Mouse (Mus musculus) forebrain, embryonic 14.5 days (tissue): Measurements from ENCODE around the gene Dntt. TPM values are rescaled to one million over a fixed set of nuclear protein-coding genes. Genes with fewer than 3 reads are reported as not detected.

Experiments used
- ATAC-seq: fragments of 200-750 bp; cut with Nextera tagmentation; 2 replicates; pipeline ENCODE4 v1.8.0; 2017; ENCODE audit warnings: mild to moderate bottlenecking, moderate library complexity
- DNase-seq: peaks from one replicate; pipeline ENCODE4 v3.0.0-alpha.2; 2015; ENCODE audit warnings: low spot score
- H3K27ac ChIP-seq: fragments of 300-500 bp; sonication (generic); 2 replicates; pipeline ENCODE4 v1.5.1; 2014; ENCODE audit warnings: low read depth, mild to moderate bottlenecking, control low read depth, low read length, moderate library complexity
- H3K27me3 ChIP-seq: fragments of 300-500 bp; sonication (generic); replicated peaks from 2 replicates; pipeline ENCODE4 v1.6.1; 2014; ENCODE audit warnings: low read length, control low read depth, mixed read lengths; ENCODE audit not compliant: control insufficient read depth, insufficient read depth
- H3K36me3 ChIP-seq: fragments of 300-500 bp; sonication (generic); 2 replicates; pipeline ENCODE4 v1.6.1; 2014; ENCODE audit warnings: low read length, control low read depth; ENCODE audit not compliant: control insufficient read depth, insufficient read depth
- H3K4me1 ChIP-seq: fragments of 300-500 bp; sonication (generic); 2 replicates; pipeline ENCODE4 v1.6.1; 2014; ENCODE audit warnings: antibody characterized with exemption, low read length, control low read depth; ENCODE audit not compliant: control insufficient read depth, insufficient read depth
- H3K4me2 ChIP-seq: fragments of 300-500 bp; sonication (generic); 2 replicates; pipeline ENCODE4 v1.6.1; 2014; ENCODE audit warnings: mild to moderate bottlenecking, control low read depth, low read length
- H3K4me3 ChIP-seq: fragments of 300-500 bp; sonication (generic); 2 replicates; pipeline ENCODE4 v1.5.1; 2014; ENCODE audit warnings: low read depth, low read length, control low read depth
- H3K9ac ChIP-seq: fragments of 300-500 bp; sonication (generic); 2 replicates; pipeline ENCODE4 v1.6.1; 2014; ENCODE audit warnings: mild to moderate bottlenecking, low read length, control low read depth, moderate library complexity
- H3K9me3 ChIP-seq: fragments of 300-500 bp; sonication (generic); replicated peaks from 2 replicates; pipeline ENCODE4 v1.6.1; 2016; ENCODE audit warnings: low read length, control low read depth, mixed read lengths; ENCODE audit not compliant: control insufficient read depth
- WGBS: fragments of 180-500 bp; shearing (Covaris S2); extraction: QIAGEN DNeasy Blood & Tissue Kit; methylation state at CpG from one replicate; pipeline ENCODE4 v1.1.7; 2014; 5-methylcytosine and 5-hydroxymethylcytosine counted together
- polyA plus RNA-seq: library from polyadenylated mRNA; unstranded; fragments of >200 nt; fragmentation: Nextera tagmentation; extraction: Ambion mirVana; gene quantifications from 2 replicates; pipeline ENCODE4 v1.2.1, GENCODE M21; 2014

The Dntt gene
- polyA plus RNA-seq, 1 experiment from 2014 or later: 0.09 TPM

GRCm38 (mm10) chr19:41006621-41007020, 22.5 kb upstream of the Dntt start:
- H3K36me3 ChIP-seq: no peaks in the 10 kb centered on the region
- no peaks in the 10 kb centered on the region for H3K4me1 ChIP-seq
- no peaks in the 10 kb centered on the region for H3K9me3 ChIP-seq
- no peak overlapping the region for H3K4me3 ChIP-seq
- DNase-seq (no peak), ATAC-seq (no peak)
- no peak overlapping the region for H3K4me2 ChIP-seq
- H3K27ac ChIP-seq: no peak overlapping the region
- H3K27me3 ChIP-seq: no peaks in the 10 kb centered on the region
- no peak overlapping the region for H3K9ac ChIP-seq
- WGBS: 7% methylated on average over 4 of the region's 4 CpGs

- 40% methylated on average over 6 of the region's 6 CpGs for WGBS
- H3K36me3 ChIP-seq: no peaks in the 10 kb centered on the region
- H3K4me2 ChIP-seq: no peak overlapping the region
- H3K4me3 ChIP-seq: no peak overlapping the region
- no peak for ATAC-seq
- DNase-seq: no peak
- no peak overlapping the region for H3K9ac ChIP-seq
- H3K27ac ChIP-seq: no peak overlapping the region
- H3K9me3 ChIP-seq: no peaks in the 10 kb centered on the region
- no peaks in the 10 kb centered on the region for H3K27me3 ChIP-seq
- no peaks in the 10 kb centered on the region for H3K4me1 ChIP-seq
These were observed 21.7 kb upstream of the Dntt start for GRCm38 (mm10) chr19:41007326-41007725.

GRCm38 (mm10) chr19:41007733-41008132, 21.3 kb upstream of the Dntt start:
- no peaks in the 10 kb centered on the region for H3K27me3 ChIP-seq
- DNase-seq (no peak), ATAC-seq (no peak)
- H3K9ac ChIP-seq: no peak overlapping the region
- no peak overlapping the region for H3K4me2 ChIP-seq
- H3K4me1 ChIP-seq: no peaks in the 10 kb centered on the region
- no peak overlapping the region for H3K4me3 ChIP-seq
- no peaks in the 10 kb centered on the region for H3K36me3 ChIP-seq
- H3K9me3 ChIP-seq: no peaks in the 10 kb centered on the region
- H3K27ac ChIP-seq: no peak overlapping the region
- WGBS: 88% methylated on average over 4 of the region's 4 CpGs

DNA sequence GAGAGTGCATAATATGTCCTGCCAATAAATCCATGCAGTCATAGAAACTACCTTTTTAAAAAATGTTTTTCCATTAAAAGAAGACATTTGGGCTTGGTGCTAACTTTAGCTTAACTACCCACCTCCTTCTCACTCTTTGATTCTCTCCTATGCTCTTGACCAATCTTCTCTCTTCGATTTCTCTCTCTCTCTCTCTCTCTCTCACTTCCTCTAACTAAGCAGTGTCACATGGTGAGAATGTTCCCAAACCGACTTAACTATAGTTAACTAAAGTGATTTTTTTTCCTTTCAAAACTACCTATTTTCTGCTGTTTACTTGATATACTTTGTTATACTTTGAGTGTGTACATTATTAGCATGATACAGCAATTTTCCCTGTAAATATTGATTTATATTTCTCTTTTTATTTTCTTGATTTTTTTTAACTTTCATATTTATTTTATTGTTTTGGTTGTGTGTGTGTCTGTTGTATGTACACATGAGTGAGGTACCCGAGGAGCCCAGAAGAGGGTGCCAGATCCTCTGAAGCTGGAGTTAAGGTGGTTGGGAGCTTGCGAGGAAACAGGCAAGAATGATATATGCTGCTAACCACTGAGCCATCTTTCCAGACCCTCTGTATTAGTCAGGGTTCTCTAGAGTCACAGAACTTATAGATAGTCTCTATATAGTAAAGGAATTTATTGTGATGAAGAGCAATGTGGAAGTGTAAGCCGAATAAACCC, 20.2 kb upstream of the Dntt start:
- Histone ChIP-seq H3K4me1 (no peaks in the 10 kb centered on the region), H3K4me3 (no peak overlapping the region), H3K27ac (no peak overlapping the region), H3K27me3 (no peaks in the 10 kb centered on the region), H3K9ac (no peak overlapping the region), H3K9me3 (no peaks in the 10 kb centered on the region), H3K4me2 (no peak overlapping the region), H3K36me3 (no peaks in the 10 kb centered on the region)
- DNase-seq (no peak), ATAC-seq (no peak)
- WGBS: 96% methylated on average over 5 of the region's 5 CpGs

GRCm38 (mm10) chr19:41011676-41012075, 17.4 kb upstream of the Dntt start:
- no peak for DNase-seq
- no peak overlapping the region for H3K27ac ChIP-seq
- 32% methylated on average over 5 of the region's 5 CpGs for WGBS
- no peaks in the 10 kb centered on the region for H3K27me3 ChIP-seq
- H3K4me2 ChIP-seq: no peak overlapping the region
- ATAC-seq: no peak
- no peaks in the 10 kb centered on the region for H3K4me1 ChIP-seq
- H3K9me3 ChIP-seq: no peaks in the 10 kb centered on the region
- no peak overlapping the region for H3K4me3 ChIP-seq
- no peak overlapping the region for H3K9ac ChIP-seq
- H3K36me3 ChIP-seq: no peaks in the 10 kb centered on the region

- Histone ChIP-seq H3K9ac (no peak overlapping the region), H3K27ac (no peak overlapping the region), H3K36me3 (no peaks in the 10 kb centered on the region), H3K9me3 (no peaks in the 10 kb centered on the region), H3K4me1 (no peaks in the 10 kb centered on the region), H3K4me3 (no peak overlapping the region), H3K4me2 (no peak overlapping the region), H3K27me3 (no peaks in the 10 kb centered on the region)
- ATAC-seq (no peak), DNase-seq (no peak)
- WGBS: 2% methylated on average over 5 of the region's 5 CpGs
These were observed 15.5 kb upstream of the Dntt start for GRCm38 (mm10) chr19:41013591-41013990.

GRCm38 (mm10) chr19:41014003-41014402, 15.1 kb upstream of the Dntt start:
- Histone ChIP-seq H3K4me1 (no peaks in the 10 kb centered on the region), H3K9ac (no peak overlapping the region), H3K9me3 (no peaks in the 10 kb centered on the region), H3K27me3 (no peaks in the 10 kb centered on the region), H3K4me3 (no peak overlapping the region), H3K36me3 (no peaks in the 10 kb centered on the region), H3K4me2 (no peak overlapping the region), H3K27ac (no peak overlapping the region)
- no peak for DNase-seq
- ATAC-seq: no peak
- WGBS: 26% methylated on average over 9 of the region's 9 CpGs

DNA sequence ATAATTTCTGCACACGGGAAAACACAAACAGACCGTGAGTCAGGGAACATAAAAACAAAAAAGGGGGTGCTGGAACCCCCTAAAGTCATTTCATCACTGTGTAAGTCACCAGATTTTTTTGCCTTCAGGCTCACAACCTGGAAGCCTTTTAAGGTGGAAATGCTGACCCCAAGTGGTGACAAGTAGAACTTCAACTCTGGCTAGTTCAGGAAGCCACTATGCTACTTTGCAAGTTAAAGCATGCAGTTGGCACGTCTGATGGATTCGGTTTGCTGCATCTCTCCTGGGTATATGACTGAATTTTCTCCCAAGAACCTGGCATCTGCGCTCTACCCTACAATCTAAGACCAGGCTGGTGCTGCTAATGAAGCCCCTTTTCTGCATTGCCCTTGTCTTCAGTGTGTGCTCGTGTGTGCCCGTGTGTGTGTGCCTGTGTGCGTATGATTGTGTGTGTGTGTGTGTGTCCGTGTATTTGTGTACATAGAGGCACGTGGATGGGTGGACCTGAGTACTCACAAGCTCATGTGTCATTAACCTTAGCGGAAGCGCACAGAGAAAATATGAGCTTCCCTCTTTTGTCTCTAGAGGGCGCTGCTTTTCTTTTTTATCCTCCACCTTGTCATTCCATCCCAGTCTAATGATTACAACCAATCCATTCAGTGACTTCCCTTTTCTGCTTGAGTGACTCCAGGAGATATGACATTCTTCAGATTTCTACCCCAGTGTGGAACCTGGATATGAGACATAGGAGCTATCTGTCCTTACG, 12.9 kb upstream of the Dntt start:
- DNase-seq (peak; percentile 90), ATAC-seq (peak; percentile 78)
- H3K4me3 ChIP-seq: no peak overlapping the region
- no peak overlapping the region for H3K9ac ChIP-seq
- no peaks in the 10 kb centered on the region for H3K9me3 ChIP-seq
- H3K36me3 ChIP-seq: no peaks in the 10 kb centered on the region
- 13% methylated on average over 14 of the region's 14 CpGs for WGBS
- no peaks in the 10 kb centered on the region for H3K27me3 ChIP-seq
- H3K4me1 ChIP-seq: no peaks in the 10 kb centered on the region
- peak overlapping the region; percentile 36 for H3K4me2 ChIP-seq
- no peak overlapping the region for H3K27ac ChIP-seq

- Histone ChIP-seq H3K9me3 (no peaks in the 10 kb centered on the region), H3K4me1 (no peaks in the 10 kb centered on the region), H3K27ac (no peak overlapping the region), H3K4me2 (no peak overlapping the region), H3K36me3 (no peaks in the 10 kb centered on the region), H3K27me3 (no peaks in the 10 kb centered on the region), H3K4me3 (no peak overlapping the region), H3K9ac (no peak overlapping the region)
- ATAC-seq: no peak
- 80% methylated on average over 5 of the region's 5 CpGs for WGBS
- DNase-seq: no peak
These were observed 9.9 kb upstream of the Dntt start for GRCm38 (mm10) chr19:41019164-41019675.
